Mouse (Mus musculus): ENCODE measurements around the gene Abr.
A peak's percentile ranks its signal among the peaks of the same experiment; 100 is the strongest.

Gene Abr

DNA sequence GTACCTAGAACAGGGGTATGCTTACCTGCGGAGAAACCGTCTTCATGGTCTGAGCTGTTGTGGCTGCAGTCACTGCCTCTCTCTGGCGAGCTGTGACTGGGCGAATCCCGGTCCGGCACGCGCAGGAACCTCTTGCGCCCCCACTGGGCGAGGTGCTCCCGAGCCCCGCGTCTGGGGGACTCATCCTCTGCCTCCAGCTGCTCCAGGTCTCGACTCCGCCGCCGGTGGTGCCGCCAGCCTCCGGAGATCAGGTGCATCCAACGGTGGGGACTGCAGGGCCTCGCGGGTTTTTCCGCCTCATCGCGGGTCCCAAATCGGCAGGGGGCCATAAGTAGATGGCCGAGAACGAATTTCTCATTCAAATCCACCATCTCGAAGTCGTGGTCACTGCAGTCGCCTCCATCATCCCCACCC, at the start of gene Abr:
Gene Abr (minus strand): TSS at position 163 of the 414 bp plus-strand sequence.
- peak; percentile 15 for DNase-seq (ENCODE audit: low read depth)

DNA sequence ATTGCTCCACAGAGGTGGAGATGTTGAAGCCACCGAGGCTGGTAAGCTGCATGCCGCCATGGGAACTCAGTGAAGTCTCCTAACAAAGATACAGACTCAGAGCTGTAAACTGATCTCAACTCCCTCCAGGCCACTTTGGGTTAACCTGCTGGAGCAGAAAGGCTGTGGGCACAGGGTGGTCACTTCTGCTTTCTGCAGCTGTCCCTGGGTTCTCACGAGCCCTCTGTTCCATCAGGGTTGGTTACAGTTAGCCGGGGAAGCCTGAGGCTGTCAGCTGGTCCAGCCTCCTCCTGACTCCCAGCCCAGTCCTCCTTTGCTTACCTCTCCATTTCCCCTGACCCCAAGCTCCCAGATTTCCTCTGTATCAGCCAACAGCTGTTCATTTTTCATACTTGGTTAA, 45.7 kb upstream of the Abr start:
- no peak for DNase-seq (ENCODE audit: low read depth)

DNA sequence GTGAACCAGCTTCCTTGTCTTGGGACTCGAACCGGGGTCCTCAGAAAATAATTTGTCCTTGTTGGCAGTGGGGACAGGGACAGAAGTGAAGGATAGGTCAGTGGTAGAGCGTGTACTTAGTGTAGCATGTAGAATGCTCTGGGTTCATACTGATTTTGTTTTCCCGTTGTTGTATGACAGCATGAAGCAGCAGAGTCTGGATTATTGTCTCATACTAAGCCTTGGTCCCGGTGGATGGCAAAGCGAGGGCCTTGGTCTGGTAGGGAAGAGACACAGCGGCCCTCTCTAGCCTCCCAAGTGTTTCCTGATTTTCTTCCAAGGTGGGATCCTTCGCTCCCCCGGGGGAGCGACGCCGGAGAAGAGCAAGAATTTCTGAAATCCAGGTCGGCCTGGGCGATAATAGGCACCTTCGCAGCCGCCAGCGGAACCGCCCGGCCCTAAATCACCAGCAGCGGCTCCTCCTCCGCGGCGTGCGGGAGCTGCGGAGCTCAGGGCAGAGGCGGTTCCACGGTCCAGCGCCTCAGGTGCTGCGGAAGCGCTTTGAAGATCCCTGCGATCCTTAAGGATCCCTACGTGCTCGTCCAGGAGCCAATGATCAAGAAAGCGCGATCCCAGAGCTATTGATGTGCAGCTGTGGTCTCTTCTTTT, 44.0 kb upstream of the Abr start:
- no peak for DNase-seq (ENCODE audit: low read depth)

DNA sequence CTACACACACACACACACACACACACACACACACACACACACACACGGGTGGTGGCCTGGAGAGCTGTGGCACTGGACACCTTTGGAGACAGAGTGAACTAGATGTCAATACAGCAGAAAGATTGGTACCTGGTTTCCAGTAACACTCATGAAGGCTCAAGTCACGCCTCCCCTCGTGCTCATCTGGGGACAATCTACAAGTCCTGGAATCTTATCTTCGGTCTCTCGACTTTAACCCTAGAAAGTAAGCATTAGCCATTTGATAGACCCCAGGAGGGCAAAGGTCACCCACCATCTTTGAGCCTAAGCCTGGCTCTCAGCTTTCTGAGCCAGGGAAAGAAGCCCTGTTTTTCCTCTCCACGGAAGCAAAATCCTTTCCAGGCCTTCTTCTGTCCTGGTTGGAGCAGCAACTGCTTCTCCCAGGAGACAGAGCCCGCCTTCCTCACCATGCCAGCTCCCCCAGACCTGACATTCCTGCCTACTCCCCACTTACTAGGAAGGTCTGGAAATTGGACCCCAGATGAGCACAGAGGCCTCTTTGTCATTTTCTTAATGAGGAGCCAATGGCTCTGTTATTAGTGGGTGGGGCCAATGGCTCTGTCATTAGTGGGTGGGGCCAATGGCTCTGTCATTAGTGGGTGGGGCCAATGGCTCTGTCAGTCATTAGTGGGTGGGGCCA, 39.8 kb upstream of the Abr start:
- DNase-seq (ENCODE audit: low read depth): no peak

DNA sequence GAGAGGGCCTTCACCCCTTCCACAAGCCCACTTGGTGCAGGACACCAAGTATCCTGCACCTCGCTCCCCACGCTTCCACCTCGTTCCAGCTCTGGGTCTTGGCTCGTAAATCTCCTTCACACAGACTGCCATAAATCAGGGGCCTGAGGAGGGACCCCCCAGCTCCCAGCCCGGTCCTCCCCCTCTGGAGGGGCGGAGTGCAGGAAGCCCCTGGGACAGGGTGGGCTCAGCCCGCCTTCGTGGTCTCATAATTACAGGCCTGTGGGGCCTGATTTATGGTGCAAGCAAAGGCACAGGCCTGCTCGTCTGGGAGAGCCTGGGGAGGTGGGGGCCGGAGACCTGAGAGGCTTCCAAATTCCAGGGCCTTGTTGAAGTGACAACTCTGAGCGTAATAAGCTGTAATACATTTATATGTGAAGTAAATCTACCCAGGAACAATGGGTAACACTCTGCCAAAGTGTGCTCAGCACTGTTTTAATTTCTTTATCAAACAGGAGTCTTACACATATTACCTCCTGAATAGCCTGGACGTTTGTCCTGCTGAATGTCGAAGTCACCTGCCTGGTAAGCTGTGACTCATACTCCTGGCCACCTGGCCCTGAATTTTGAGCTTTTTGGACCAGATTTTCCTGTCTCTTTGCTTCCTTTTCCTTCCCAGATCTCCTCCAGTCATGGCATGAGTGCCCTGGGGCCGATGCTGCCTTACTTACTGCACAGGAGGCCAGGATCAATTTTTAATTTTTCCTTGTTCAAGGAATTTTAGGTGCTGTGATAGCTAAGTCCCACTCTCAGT, 37.2 kb upstream of the Abr start:
- DNase-seq (ENCODE audit: low read depth): no peak

DNA sequence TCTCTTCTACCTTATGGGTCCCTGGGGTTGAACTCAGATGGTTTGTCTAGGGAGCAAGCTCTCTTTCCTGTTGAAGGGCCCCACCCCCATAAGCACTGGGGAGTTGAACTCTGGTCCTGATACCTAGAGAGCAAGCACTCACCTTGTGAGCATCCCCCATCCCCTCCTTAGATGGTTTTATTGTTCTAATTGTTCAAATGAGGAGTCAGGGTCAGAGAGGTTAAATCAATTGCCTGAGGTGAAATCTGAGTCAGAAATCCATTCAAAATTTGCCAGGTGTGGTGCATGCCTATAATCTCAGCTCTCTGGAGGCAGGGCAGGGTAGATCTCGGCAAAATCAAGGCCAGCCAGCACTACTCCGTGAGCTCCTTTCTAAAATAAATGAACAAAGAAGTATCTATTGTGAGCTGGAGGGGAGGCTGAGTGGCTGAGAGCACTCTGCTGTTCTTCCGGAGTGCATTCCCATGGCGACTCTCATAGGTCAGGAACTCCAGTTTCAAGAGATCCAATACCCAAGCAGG, 35.4 kb upstream of the Abr start:
- DNase-seq (ENCODE audit: low read depth): no peak

DNA sequence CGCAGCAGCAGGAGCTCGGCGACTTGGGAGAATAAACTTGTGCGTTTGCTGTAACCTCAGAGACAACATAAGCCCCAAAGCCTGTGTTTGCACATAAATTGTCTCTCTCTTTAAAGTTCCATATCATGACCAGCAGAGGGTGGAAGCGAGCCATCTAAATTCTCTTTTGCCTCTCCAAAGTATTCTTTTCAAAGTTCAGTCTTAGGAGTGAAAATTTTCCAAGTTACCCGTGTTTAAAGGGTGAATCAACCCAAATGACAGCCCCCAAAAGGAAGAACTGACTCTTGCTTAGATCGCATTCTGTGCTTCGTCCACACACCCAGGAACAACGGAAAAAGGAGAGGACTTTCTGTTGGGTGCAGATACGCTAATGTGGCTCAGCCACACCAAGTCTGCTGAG, 33.0 kb upstream of the Abr start:
- peak; percentile 68 for DNase-seq (ENCODE audit: low read depth)

DNA sequence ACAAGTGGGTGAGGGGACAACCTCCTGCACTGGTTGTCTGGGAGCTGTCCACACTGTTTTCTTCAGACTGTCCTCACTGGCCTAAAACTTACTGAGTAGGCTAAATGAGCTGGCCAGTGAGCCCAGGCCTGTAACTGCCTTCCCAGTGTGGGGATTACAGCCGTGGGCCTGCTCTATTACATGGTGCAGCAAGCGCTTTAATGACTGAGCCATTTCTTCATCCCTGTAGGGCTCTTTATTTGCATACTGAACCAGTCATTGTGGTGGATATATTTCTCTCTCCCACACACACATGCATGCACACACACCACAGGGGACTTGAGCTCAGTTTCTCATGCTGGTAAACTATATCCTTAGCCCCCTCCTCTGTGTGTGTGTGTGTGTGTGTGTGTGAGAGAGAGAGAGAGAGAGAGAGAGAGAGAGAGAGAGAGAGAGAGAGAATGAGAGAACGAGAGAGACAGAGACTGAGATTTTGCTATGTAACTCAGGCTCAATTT, 30.8 kb upstream of the Abr start:
- no peak for DNase-seq (ENCODE audit: low read depth)

DNA sequence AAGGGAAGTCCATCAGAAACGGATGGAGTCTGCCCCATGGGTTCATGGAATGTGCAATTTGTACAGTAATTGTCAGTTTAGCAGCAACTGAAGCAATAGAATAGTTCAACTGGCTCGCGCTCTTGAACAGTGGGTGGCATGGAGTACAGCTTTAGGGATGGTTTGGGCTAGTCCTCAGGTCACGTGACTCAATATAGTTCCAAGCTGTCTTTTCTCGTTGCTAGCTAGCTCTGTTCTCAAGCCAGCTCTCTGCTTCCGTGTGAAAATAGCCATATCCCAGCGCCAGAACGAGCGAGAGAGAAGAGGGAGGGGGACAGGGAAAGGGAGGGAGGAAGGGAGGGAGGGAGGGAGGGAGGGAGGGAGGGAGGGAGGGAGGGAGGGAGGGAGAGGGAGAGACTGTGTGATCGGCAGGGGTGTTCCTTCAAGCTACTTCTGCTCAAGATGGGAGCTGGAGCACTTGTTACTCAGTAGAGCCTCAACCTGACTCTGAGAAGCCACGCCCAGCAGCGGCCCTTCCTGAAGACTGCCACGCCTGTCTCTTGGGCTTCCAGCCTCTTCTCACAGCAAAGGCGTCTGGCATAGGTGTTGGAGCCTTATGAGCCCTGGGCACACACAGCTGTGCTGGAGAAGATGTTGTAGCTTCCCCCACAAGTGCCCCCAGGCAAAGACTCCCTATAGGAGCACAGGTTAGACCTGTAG, 28.9 kb upstream of the Abr start:
- DNase-seq (ENCODE audit: low read depth): no peak

DNA sequence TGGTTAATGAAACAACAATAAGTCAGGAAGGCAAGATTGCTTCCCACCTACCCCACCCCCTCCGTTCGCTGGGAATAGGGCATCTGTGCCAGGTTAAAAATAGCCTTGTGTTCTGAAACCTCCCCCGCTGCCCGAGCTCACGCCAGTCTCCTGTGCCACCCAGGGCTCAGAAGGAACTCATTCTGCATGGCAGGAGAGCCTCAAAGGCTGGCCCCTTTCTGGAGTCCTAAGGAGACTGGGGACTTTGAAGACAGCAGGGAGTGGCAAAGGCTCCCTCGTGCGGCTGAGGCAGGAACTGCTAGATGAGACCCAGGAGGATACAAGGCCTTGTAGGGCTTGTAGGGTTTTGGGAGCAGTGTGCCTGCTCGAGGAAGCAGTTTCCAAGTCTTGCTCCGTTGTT, 25.4 kb upstream of the Abr start:
- peak; percentile 83 for DNase-seq (ENCODE audit: low read depth)

DNA sequence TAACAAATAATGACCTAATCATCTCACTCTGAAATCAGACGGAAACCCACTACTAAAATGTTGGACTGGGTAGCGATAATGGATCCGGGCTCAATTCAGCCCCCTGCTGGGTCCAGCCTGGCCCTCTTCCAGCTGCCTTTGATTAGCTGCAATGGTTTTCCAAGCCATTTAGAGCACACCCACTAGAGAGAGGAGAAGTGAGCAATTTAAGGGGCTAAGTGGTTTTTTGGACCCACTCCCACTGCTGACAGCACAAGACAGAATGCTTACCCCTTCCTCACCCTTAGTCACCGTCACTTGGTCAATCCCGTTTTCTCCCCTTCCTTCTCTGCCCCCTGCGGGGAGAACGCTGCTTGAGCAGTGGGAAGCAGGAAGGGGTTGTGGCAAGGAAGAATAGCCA, 24.9 kb upstream of the Abr start:
- no peak for DNase-seq (ENCODE audit: low read depth)

DNA sequence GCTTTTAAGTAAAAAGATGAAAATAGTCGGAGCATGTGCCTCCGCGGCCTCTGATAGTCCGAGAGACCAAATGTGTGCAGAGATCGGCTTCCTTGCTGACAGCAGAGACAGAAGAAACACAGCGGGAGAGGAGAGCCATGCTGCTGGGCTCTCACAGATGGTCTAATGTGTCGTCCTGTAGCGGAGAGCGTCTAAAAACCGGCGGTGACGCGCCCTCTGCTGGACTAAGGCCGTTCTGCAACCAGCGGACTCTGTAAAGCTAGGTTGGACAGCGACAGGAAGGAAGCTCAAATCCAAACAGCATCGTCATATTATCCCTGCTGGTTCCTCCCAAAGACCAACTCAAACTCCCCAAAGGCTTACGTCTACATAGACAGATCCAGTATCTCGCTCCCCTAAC, 23.8 kb upstream of the Abr start:
- DNase-seq (ENCODE audit: low read depth): peak; percentile 88

DNA sequence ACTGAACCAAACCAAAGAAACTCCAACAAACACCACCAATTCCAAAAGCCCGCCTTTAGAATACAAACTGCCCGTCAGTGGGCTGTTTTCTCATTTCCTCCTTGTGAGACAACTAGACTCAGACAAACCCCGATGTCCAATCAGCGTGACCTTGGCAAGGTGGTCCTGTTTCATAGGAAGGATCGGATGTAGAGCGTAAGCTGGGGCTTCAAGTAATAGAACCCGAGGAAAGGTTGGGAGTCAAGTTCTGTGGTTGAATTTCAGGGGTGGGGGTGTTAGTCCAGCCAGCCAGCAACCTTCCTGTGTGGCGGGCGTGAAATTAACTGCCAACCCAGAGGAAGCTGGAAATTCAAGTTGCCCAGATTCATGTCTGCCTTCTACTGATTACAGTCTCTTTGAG, 22.9 kb upstream of the Abr start:
- no peak for DNase-seq (ENCODE audit: low read depth)

DNA sequence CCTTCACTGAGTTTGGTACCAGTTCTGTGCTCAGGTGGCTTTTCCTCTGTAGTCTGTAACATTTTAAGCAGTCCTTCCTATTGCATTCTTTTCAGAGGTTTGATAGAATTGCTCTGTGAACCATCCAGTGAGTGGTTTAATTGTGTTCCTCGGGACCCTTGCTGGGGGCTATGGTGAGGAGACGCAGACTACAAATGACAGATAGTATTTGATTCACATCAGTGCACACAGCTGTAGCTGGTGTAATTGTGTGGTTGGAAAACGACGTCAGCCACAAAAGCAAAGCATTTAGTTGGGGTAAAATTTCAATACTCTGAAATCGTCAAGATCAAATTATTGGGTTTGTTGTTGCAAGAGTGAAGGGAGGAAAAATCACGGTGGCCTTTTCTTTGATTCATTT, 22.1 kb upstream of the Abr start:
- DNase-seq (ENCODE audit: low read depth): no peak

DNA sequence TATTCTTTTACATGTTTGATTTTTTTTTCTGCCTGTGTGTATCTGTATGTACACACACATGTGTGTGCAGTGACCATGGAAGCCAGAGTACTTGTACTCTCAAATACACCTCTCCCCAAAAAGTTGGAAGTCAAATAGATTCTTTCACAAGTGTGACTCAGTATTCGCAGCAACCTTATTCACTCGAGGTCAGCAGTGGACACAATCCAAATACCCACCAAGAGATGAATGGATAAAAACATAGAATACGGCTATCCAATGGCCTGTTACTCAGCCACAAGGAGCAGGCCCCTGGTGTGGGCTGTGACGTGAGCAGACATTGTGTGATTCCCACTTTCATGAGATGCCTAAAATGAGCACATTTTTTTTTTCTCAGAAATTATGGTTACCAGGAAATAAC, 18.1 kb upstream of the Abr start:
- DNase-seq (ENCODE audit: low read depth): no peak

DNA sequence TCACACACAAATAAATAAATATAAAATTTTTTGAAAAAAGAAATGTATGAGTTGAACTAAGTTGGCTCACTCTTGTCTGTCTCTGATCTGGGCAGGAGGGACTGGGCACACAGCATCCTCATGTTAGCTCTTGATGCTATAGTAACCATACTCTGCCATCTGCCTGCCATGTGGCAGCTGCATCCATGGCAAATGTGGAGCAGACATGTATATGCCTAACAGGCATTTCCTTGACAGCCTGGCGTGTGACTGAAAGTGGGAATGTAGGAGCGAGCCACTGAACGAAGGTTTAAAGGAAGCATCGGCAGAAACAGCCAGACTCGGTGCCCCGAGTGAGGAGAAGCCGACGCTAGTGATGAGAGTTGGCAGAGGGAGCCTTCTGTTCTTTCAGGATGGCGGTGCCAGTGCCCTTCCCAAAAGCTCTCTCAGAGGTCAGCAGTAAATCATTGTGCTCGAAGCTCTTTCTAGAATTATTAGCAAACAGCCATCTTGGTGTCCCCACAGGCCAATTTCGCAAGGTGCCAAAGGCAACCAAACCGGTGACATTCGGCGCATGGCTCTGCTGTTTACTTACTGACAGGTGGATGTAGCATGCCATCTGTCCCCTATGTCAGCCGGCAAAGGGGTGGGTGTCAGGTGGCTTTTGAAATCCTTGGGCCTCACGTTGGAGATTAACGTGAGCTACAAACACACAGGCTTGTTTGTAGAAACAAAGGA, 17.3 kb upstream of the Abr start:
- DNase-seq (ENCODE audit: low read depth): no peak

DNA sequence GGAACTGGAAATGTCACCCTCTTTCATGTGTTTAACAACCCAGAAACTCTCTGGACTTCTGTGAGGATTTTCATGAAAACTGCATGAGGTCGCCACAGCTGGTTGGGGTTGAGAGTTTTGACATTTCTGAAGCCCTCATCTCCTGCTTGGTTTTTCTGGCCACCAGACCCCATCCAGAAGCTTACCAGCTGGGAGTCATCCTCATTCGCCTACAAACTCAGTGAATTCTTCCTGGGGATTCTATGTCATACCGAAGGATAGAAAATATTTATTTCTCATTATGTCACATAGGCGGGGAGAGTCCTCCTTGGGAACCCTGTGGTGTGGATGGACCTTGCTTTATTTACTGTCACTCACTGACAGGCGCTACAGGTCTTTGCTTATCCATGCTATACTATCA, 8.4 kb upstream of the Abr start:
- no peak for DNase-seq (ENCODE audit: low read depth)

DNA sequence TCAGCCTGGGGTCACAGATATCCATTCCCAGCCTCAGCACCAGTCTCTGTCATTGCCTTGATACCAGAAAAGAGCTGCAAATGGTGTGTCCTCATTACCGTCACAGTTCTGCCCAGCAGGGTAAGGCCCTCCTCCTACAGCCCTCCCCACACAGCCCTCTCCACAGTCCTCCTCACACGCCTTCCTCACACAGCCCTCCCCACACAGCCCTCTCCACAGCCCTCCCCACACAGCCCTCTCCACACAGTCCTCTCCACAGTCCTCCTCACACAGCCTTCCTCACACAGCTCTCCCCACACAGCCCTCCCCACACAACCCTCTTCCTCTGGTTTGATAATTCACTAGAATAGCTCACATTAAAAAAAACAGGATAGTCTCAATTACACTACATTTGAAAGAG, 7.9 kb upstream of the Abr start:
- no peak for DNase-seq (ENCODE audit: low read depth)

DNA sequence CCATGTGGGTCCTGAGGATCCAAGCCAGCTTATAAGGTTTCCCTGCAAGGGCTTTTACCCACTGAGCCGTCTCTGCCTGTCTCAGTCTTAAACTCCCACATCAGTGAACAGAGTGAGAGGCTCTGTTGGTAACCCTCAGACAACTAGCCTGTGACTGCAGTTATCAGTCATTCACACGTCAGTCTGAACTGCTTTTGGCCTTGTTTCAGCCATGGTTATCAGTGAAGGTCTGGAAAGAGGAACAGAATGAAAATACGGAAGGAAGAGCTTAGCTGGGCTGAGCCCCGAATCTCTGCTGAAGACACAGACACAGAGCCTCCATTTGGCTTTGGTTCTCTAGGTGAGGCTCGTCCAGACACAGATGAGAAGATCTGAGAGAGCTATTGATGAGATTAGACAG, 6.5 kb upstream of the Abr start:
- no peak for DNase-seq (ENCODE audit: low read depth)

DNA sequence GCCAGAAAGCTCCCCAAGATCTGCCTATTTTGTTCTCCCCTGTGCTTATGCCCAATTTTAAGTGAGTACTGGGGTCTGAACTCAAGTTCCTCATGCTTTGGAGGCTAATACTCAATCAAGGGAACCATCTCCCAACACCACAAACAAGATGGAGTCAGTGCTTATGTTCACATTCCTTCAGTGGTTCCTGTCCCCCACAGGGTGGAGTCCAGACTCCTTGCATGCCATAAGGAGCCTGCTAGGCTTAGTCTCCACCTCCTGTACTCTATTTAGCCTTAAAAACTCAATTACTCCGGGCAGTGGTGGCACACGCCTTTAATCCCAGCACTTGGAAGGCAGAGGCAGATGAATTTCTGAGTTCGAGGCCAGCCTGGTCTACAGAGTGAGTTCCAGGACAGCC, 2.8 kb upstream of the Abr start:
- DNase-seq (ENCODE audit: low read depth): no peak

DNA sequence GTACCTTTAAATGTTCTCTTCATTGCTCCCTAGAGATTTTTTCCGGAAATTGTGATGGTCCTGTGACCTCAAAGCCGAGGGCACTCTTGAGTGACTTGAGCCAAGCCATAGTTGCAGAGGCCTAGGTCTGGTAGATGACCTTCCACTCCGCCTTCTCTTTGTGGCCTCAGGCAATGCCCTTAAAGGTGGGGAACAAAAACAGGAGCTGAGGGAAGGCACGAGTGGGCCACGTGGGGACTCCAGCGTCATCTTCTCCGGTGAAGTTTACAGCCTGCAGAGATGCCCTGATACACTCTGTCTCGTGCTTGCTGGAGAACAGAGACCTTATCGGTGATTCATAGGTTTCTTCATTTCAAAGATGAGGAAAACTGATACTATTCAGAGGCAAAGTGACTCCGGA, 2.0 kb upstream of the Abr start:
- DNase-seq (ENCODE audit: low read depth): no peak

Data from induced T-regulatory cell, adult 2 months (primary cell).